Mouse (Mus musculus) lung, embryonic 16.5 days (tissue): ENCODE results near the gene Fam76a. TPM values are rescaled to one million over a fixed set of nuclear protein-coding genes. Genes with fewer than 3 reads are reported as not detected.

Experiments
- ATAC-seq: fragments of 200-750 bp; cut with Nextera tagmentation; 2 replicates; pipeline ENCODE4 v1.8.0; 2017; ENCODE audit warnings: low read depth, mild to moderate bottlenecking, moderate library complexity
- H3K27ac ChIP-seq: fragments of 300-500 bp; sonication (generic); 2 replicates; pipeline ENCODE4 v1.5.1; 2014; ENCODE audit warnings: mild to moderate bottlenecking, control low read depth, low read length
- H3K27me3 ChIP-seq: fragments of 300-500 bp; sonication (generic); 2 replicates; pipeline ENCODE4 v1.6.1; 2014; ENCODE audit warnings: low read depth, low read length, mixed read lengths; ENCODE audit not compliant: control insufficient read depth, insufficient read depth
- H3K36me3 ChIP-seq: fragments of 300-500 bp; sonication (generic); 2 replicates; pipeline ENCODE4 v1.6.1; 2014; ENCODE audit warnings: low read length; ENCODE audit not compliant: control insufficient read depth, insufficient read depth
- H3K4me1 ChIP-seq: fragments of 300-500 bp; sonication (generic); replicated peaks from 2 replicates; pipeline ENCODE4 v1.6.1; 2014; ENCODE audit warnings: low read length, mixed read lengths; ENCODE audit not compliant: control insufficient read depth, insufficient read depth
- H3K4me2 ChIP-seq: fragments of 300-500 bp; sonication (generic); 2 replicates; pipeline ENCODE4 v1.6.1; 2014; ENCODE audit warnings: low read depth, low read length, control low read depth
- H3K4me3 ChIP-seq: fragments of 300-500 bp; sonication (generic); 2 replicates; pipeline ENCODE4 v1.5.1; 2014; ENCODE audit warnings: mild to moderate bottlenecking, low read length, control low read depth
- H3K9ac ChIP-seq: fragments of 300-500 bp; sonication (generic); 2 replicates; pipeline ENCODE4 v1.6.1; 2014; ENCODE audit warnings: low read length, control low read depth
- H3K9me3 ChIP-seq: fragments of 300-500 bp; sonication (generic); 2 replicates; pipeline ENCODE4 v1.6.1; 2016; ENCODE audit warnings: low read length; ENCODE audit not compliant: control insufficient read depth
- WGBS: fragments of 180-500 bp; shearing (Covaris S2); extraction: QIAGEN DNeasy Blood & Tissue Kit; methylation state at CpG from one replicate; pipeline ENCODE4 v1.1.7; 2014; 5-methylcytosine and 5-hydroxymethylcytosine counted together
- polyA plus RNA-seq: library from polyadenylated mRNA; unstranded; fragments of >200 nt; fragmentation: Nextera tagmentation; extraction: Ambion mirVana; gene quantifications from 2 replicates; pipeline ENCODE4 v1.2.1, GENCODE M21; 2015

Gene Fam76a
- polyA plus RNA-seq, 1 experiment from 2014 or later: 42.9 TPM

- 12% methylated on average over 27 of the region's 27 CpGs for WGBS
- H3K9me3 ChIP-seq: no peaks in the 10 kb centered on the region
- H3K27ac ChIP-seq: peak overlapping the region; percentile 65
- no peaks in the 10 kb centered on the region for H3K36me3 ChIP-seq
- peak; percentile 66; the same call in 1 of the 2 replicates for ATAC-seq
- H3K9ac ChIP-seq: peak overlapping the region; percentile 44
- no peaks in the 10 kb centered on the region; the same call in 1 of the 2 replicates for H3K27me3 ChIP-seq
- H3K4me1 ChIP-seq: peaks cover 20% of the 10 kb centered on the region
- H3K4me2 ChIP-seq: peak overlapping the region; percentile 53
- H3K4me3 ChIP-seq: peak overlapping the region; percentile 18
Observed at GRCm38 (mm10) chr4:132946047-132947001, 24.0 kb upstream of the Fam76a start.

- peak overlapping the region; percentile 18 for H3K4me3 ChIP-seq
- H3K4me1 ChIP-seq: peaks cover 20% of the 10 kb centered on the region
- no peaks in the 10 kb centered on the region for H3K36me3 ChIP-seq
- WGBS: 4% methylated on average over 15 of the region's 15 CpGs
- peak; percentile 85 for ATAC-seq
- H3K9ac ChIP-seq: peak overlapping the region; percentile 44
- H3K9me3 ChIP-seq: no peaks in the 10 kb centered on the region
- peak overlapping the region; percentile 65 for H3K27ac ChIP-seq
- no peaks in the 10 kb centered on the region; the same call in 1 of the 2 replicates for H3K27me3 ChIP-seq
- H3K4me2 ChIP-seq: peak overlapping the region; percentile 53
Observed at GRCm38 (mm10) chr4:132945261-132946046, 23.1 kb upstream of the Fam76a start.

- H3K27me3 ChIP-seq: no peaks in the 10 kb centered on the region; the same call in 1 of the 2 replicates
- H3K27ac ChIP-seq: peak overlapping the region; percentile 30; the same call in 1 of the 2 replicates
- WGBS: 49% methylated on average over 4 of the region's 4 CpGs
- no peak for ATAC-seq
- H3K4me1 ChIP-seq: peaks cover 20% of the 10 kb centered on the region
- no peaks in the 10 kb centered on the region for H3K36me3 ChIP-seq
- no peak overlapping the region for H3K9ac ChIP-seq
- H3K9me3 ChIP-seq: no peaks in the 10 kb centered on the region
- H3K4me3 ChIP-seq: no peak overlapping the region
- no peak overlapping the region for H3K4me2 ChIP-seq
Observed at GRCm38 (mm10) chr4:132944776-132945175, 22.4 kb upstream of the Fam76a start.

GRCm38 (mm10) chr4:132944106-132944505 lies 21.7 kb upstream of the Fam76a start:
- Histone ChIP-seq H3K27ac (no peak overlapping the region), H3K4me1 (peaks cover 20% of the 10 kb centered on the region), H3K36me3 (no peaks in the 10 kb centered on the region), H3K9me3 (no peaks in the 10 kb centered on the region), H3K9ac (no peak overlapping the region), H3K27me3 (no peaks in the 10 kb centered on the region; the same call in 1 of the 2 replicates), H3K4me2 (no peak overlapping the region), H3K4me3 (no peak overlapping the region)
- 52% methylated on average over 12 of the region's 12 CpGs for WGBS
- ATAC-seq: no peak

- 47% methylated on average over 8 of the region's 8 CpGs for WGBS
- H3K4me1 ChIP-seq: peaks cover 22% of the 10 kb centered on the region
- H3K4me3 ChIP-seq: no peak overlapping the region
- no peak for ATAC-seq
- no peak overlapping the region for H3K4me2 ChIP-seq
- no peaks in the 10 kb centered on the region; the same call in 1 of the 2 replicates for H3K27me3 ChIP-seq
- H3K27ac ChIP-seq: no peak overlapping the region
- no peaks in the 10 kb centered on the region for H3K9me3 ChIP-seq
- no peaks in the 10 kb centered on the region for H3K36me3 ChIP-seq
- H3K9ac ChIP-seq: no peak overlapping the region
Observed at GRCm38 (mm10) chr4:132943088-132943487, 20.7 kb upstream of the Fam76a start.

- Histone ChIP-seq H3K27me3 (no peaks in the 10 kb centered on the region), H3K36me3 (no peaks in the 10 kb centered on the region), H3K27ac (no peak overlapping the region), H3K9me3 (no peaks in the 10 kb centered on the region), H3K4me2 (no peak overlapping the region), H3K4me3 (no peak overlapping the region), H3K9ac (no peak overlapping the region), H3K4me1 (peaks cover 15% of the 10 kb centered on the region)
- no peak for ATAC-seq
- WGBS: 44% methylated on average over 23 of the region's 23 CpGs
Observed at GRCm38 (mm10) chr4:132941012-132941729, 18.8 kb upstream of the Fam76a start.

- Histone ChIP-seq H3K36me3 (no peaks in the 10 kb centered on the region), H3K4me2 (no peak overlapping the region; the same call in 1 of the 2 replicates), H3K27me3 (no peaks in the 10 kb centered on the region), H3K27ac (no peak overlapping the region), H3K9ac (no peak overlapping the region), H3K9me3 (no peaks in the 10 kb centered on the region), H3K4me3 (no peak overlapping the region), H3K4me1 (peaks cover 3% of the 10 kb centered on the region)
- 28% methylated on average over 22 of the region's 22 CpGs for WGBS
- 0 out of 2 replicates have a peak, but pooled peaks have one; percentile 12 for ATAC-seq
Observed at GRCm38 (mm10) chr4:132939421-132940127, 17.2 kb upstream of the Fam76a start.

GRCm38 (mm10) chr4:132938181-132938941 lies 16.0 kb upstream of the Fam76a start:
- Histone ChIP-seq H3K4me3 (no peak overlapping the region), H3K27ac (no peak overlapping the region; the same call in 1 of the 2 replicates), H3K4me2 (no peak overlapping the region), H3K9me3 (no peaks in the 10 kb centered on the region), H3K27me3 (no peaks in the 10 kb centered on the region), H3K4me1 (peaks cover 2% of the 10 kb centered on the region; the same call in 1 of the 2 replicates), H3K9ac (no peak overlapping the region), H3K36me3 (no peaks in the 10 kb centered on the region)
- peak; percentile 42; the same call in 1 of the 2 replicates for ATAC-seq
- 49% methylated on average over 12 of the region's 12 CpGs for WGBS
